Mouse (Mus musculus) erythroblast, adult 5-6 weeks (primary cell): ENCODE results near the gene S1pr4. TPM values are rescaled to one million over a fixed set of nuclear protein-coding genes. Genes with fewer than 3 reads are reported as not detected.

Experiments used
- ATAC-seq: replicated peaks from 2 replicates; pipeline ENCODE4 v1.8.0; 2016; ENCODE audit warnings: moderate number of reproducible peaks, mild to moderate bottlenecking, moderate TSS enrichment, inconsistent platforms; ENCODE audit not compliant: poor library complexity, low FRiP score, severe bottlenecking
- total RNA-seq, 2 experiments: library from RNA; stranded (forward) in 1 of 2; stranded (reverse) in 1 of 2; fragments of 150-400 nt in 1 of 2; fragments of 200-764, 138-1000 nt in 1 of 2; gene quantifications; 2 replicates each; pipeline versions ENCODE4 v1.2.3 to v1.2.4; 2015 to 2017; ENCODE audit warnings: low replicate concordance in 2 of 2

Gene S1pr4
- total RNA-seq, 2 experiments from 2014 or later, result 4.6 to 6.0 TPM

DNA sequence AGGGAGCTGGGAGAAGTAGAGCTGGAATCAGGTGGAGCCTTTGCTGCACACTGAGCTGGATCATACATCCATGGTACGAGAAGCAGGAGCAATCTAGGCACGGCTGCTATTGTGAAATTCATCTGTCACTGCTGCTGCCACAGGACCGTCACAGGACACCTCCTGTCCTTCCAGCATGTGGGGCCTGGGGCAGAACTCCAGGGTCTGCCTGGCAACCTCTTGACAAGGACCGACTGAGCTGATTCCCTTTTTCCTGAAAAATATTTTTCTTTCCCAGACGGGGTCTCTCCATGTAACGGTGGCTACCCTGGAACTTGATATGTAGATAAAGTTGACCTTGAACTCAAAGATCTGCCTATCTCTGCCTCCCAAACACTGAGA, 48.6 kb downstream of the S1pr4 start:
- ATAC-seq, result no peak

DNA sequence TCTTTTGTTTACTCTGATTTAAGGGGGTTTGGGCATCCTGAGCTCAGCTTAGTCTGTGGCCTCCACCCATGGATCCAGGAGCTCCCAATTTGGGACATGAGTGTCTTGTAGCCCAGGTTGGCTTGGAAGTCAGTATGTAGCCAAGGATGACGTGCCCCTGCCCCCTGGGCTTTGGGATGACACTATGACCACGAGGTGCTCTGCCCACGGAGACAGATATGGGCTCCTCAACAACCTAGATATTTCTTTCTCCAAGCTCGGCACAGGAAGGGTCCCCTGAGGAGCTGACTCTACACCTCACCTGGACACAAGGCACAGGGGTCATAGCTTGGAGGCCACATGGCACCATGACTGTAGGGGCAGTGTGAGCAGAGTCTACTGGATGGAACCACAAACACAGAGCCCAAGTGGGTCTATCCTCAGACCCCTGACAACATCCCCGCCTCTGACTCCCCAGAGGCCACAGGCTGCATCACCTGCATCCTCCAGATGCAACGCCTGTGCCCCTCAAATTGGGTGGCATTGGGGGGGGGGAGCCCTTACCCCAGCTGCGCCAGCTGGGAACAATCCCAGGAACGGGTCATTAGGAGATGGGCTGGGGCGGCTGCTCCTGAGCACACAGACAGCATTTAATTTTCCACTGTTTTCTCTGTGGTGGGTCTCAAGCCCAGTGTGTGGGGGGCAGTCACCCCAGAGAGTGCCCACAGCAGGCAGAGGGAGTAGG, 49.1 kb downstream of the S1pr4 start:
- no peak for ATAC-seq

DNA sequence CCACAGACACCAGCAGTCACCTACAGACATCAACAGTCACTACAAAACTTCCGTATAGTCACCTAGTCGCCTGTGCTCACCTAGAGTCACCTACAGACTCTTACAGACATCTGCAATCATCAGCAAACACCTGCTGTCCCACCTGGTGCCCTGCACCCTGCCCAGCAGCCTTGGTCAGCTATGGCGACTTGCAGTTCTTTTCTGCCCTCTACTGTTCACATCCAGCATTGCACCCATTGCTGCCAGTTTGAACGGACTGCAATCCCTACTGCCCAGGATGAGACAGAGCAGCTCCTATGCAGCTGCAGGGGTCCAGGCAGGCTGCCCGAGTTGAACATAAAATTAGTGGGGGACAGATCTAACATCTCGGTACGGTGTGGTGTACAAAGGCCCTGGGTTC, 49.8 kb downstream of the S1pr4 start:
- peak; percentile 87 for ATAC-seq

Other genes starting within 250 kb of the S1pr4 start
- 0.42 and 0.96 TPM in 2 replicates for gene Matk, start 247.2 kb downstream of the S1pr4 start, total RNA-seq (2015; ENCODE audit: low replicate concordance)
- 4.3 TPM in 2 replicates for gene Matk, start 247.2 kb downstream of the S1pr4 start, total RNA-seq (2017; ENCODE audit: low replicate concordance)
- 6.3 and 56.3 TPM in 2 replicates for gene Mrpl54, start 233.2 kb downstream of the S1pr4 start, total RNA-seq (2015; ENCODE audit: low replicate concordance)
- 23.1 and 36.6 TPM in 2 replicates for gene Mrpl54, start 233.2 kb downstream of the S1pr4 start, total RNA-seq (2017; ENCODE audit: low replicate concordance)
- gene Apba3, start 233.2 kb downstream of the S1pr4 start, total RNA-seq (2015; ENCODE audit: low replicate concordance), result 3.3 and 4.4 TPM in 2 replicates
- 4.3 and 10.8 TPM in 2 replicates for gene Apba3, start 233.2 kb downstream of the S1pr4 start, total RNA-seq (2017; ENCODE audit: low replicate concordance)
- gene Tjp3, start 208.6 kb downstream of the S1pr4 start, total RNA-seq (2015; ENCODE audit: low replicate concordance), result 3.3 TPM in 1 of 2 replicates, not detected in the other
- 0.60 and 1.7 TPM in 2 replicates for gene Tjp3, start 208.6 kb downstream of the S1pr4 start, total RNA-seq (2017; ENCODE audit: low replicate concordance)
- 9.6 and 11.3 TPM in 2 replicates for gene Pip5k1c, start 207.2 kb downstream of the S1pr4 start, total RNA-seq (2015; ENCODE audit: low replicate concordance)
- gene Pip5k1c, start 207.2 kb downstream of the S1pr4 start, total RNA-seq (2017; ENCODE audit: low replicate concordance), result 10.8 and 11.3 TPM in 2 replicates
- gene Cactin, start 179.0 kb downstream of the S1pr4 start, total RNA-seq (2015; ENCODE audit: low replicate concordance), result 5.6 and 6.1 TPM in 2 replicates
- 18.0 and 27.7 TPM in 2 replicates for gene Cactin, start 179.0 kb downstream of the S1pr4 start, total RNA-seq (2017; ENCODE audit: low replicate concordance)
- gene Tbxa2r, start 171.4 kb downstream of the S1pr4 start, total RNA-seq (2015; ENCODE audit: low replicate concordance), result not detected in 2 replicates
- gene Tbxa2r, start 171.4 kb downstream of the S1pr4 start, total RNA-seq (2017; ENCODE audit: low replicate concordance), result not detected in 2 replicates
- gene Gipc3, start 156.9 kb downstream of the S1pr4 start, total RNA-seq (2015; ENCODE audit: low replicate concordance), result not detected in 2 replicates
- gene Gipc3, start 156.9 kb downstream of the S1pr4 start, total RNA-seq (2017; ENCODE audit: low replicate concordance), result not detected in 2 replicates
- 9.2 and 14.6 TPM in 2 replicates for gene Hmg20b, start 149.7 kb downstream of the S1pr4 start, total RNA-seq (2015; ENCODE audit: low replicate concordance)
- 14.1 and 30.2 TPM in 2 replicates for gene Hmg20b, start 149.7 kb downstream of the S1pr4 start, total RNA-seq (2017; ENCODE audit: low replicate concordance)
- gene Mfsd12, start 142.6 kb downstream of the S1pr4 start, total RNA-seq (2015; ENCODE audit: low replicate concordance), result 1.9 and 2.5 TPM in 2 replicates
- gene Mfsd12, start 142.6 kb downstream of the S1pr4 start, total RNA-seq (2017; ENCODE audit: low replicate concordance), result 8.7 and 10.6 TPM in 2 replicates
- 15.6 and 27.0 TPM in 2 replicates for gene 4930404N11Rik, start 134.3 kb downstream of the S1pr4 start, total RNA-seq (2015; ENCODE audit: low replicate concordance)
- gene 4930404N11Rik, start 134.3 kb downstream of the S1pr4 start, total RNA-seq (2017; ENCODE audit: low replicate concordance), result 35.7 and 41.5 TPM in 2 replicates
- gene Fzr1, start 121.6 kb downstream of the S1pr4 start, total RNA-seq (2015; ENCODE audit: low replicate concordance), result 286 and 325 TPM in 2 replicates
- 463 and 486 TPM in 2 replicates for gene Fzr1, start 121.6 kb downstream of the S1pr4 start, total RNA-seq (2017; ENCODE audit: low replicate concordance)
- gene Dohh, start 115.7 kb downstream of the S1pr4 start, total RNA-seq (2015; ENCODE audit: low replicate concordance), result 10.4 and 11.7 TPM in 2 replicates
- gene Dohh, start 115.7 kb downstream of the S1pr4 start, total RNA-seq (2017; ENCODE audit: low replicate concordance), result 32.5 and 33.7 TPM in 2 replicates
- 2.5 and 3.7 TPM in 2 replicates for gene Gm48551, start 115.7 kb downstream of the S1pr4 start, total RNA-seq (2015; ENCODE audit: low replicate concordance)
- gene Gm48551, start 115.7 kb downstream of the S1pr4 start, total RNA-seq (2017; ENCODE audit: low replicate concordance), result 1.3 TPM in 1 of 2 replicates, not detected in the other
- gene Gm48552, start 111.1 kb downstream of the S1pr4 start, total RNA-seq (2015; ENCODE audit: low replicate concordance), result not detected in 2 replicates
- 5.6 TPM in 1 of 2 replicates, not detected in the other for gene Gm48552, start 111.1 kb downstream of the S1pr4 start, total RNA-seq (2017; ENCODE audit: low replicate concordance)
- 5.4 TPM in 1 of 2 replicates, not detected in the other for gene Smim24, start 107.1 kb downstream of the S1pr4 start, total RNA-seq (2015; ENCODE audit: low replicate concordance)
- gene Smim24, start 107.1 kb downstream of the S1pr4 start, total RNA-seq (2017; ENCODE audit: low replicate concordance), result 1.8 and 3.8 TPM in 2 replicates
- gene Nfic, start 44.5 kb downstream of the S1pr4 start, total RNA-seq (2015; ENCODE audit: low replicate concordance), result 13.4 and 23.8 TPM in 2 replicates
- 0.84 and 8.2 TPM in 2 replicates for gene Nfic, start 44.5 kb downstream of the S1pr4 start, total RNA-seq (2017; ENCODE audit: low replicate concordance)
- not detected in 2 replicates for gene Celf5, start 17.4 kb downstream of the S1pr4 start, total RNA-seq (2015; ENCODE audit: low replicate concordance)
- 0.68 TPM in 1 of 2 replicates, not detected in the other for gene Celf5, start 17.4 kb downstream of the S1pr4 start, total RNA-seq (2017; ENCODE audit: low replicate concordance)
- gene Ncln, start 3.7 kb downstream of the S1pr4 start, total RNA-seq (2015; ENCODE audit: low replicate concordance), result 8.1 and 46.4 TPM in 2 replicates
- 10.8 and 12.8 TPM in 2 replicates for gene Ncln, start 3.7 kb downstream of the S1pr4 start, total RNA-seq (2017; ENCODE audit: low replicate concordance)
- 2.1 and 12.1 TPM in 2 replicates for gene Gna15, start 24.1 kb upstream of the S1pr4 start, total RNA-seq (2015; ENCODE audit: low replicate concordance)
- 6.3 and 14.8 TPM in 2 replicates for gene Gna15, start 24.1 kb upstream of the S1pr4 start, total RNA-seq (2017; ENCODE audit: low replicate concordance)
- gene Gna11, start 45.1 kb upstream of the S1pr4 start, total RNA-seq (2015; ENCODE audit: low replicate concordance), result 1.9 and 2.1 TPM in 2 replicates
- gene Gna11, start 45.1 kb upstream of the S1pr4 start, total RNA-seq (2017; ENCODE audit: low replicate concordance), result 5.9 and 10.9 TPM in 2 replicates
- 68.5 and 77.8 TPM in 2 replicates for gene Aes, start 59.4 kb upstream of the S1pr4 start, total RNA-seq (2015; ENCODE audit: low replicate concordance)
- 31.4 and 81.9 TPM in 2 replicates for gene Aes, start 59.4 kb upstream of the S1pr4 start, total RNA-seq (2017; ENCODE audit: low replicate concordance)
- gene Tle2, start 74.4 kb upstream of the S1pr4 start, total RNA-seq (2015; ENCODE audit: low replicate concordance), result not detected in 2 replicates
- gene Tle2, start 74.4 kb upstream of the S1pr4 start, total RNA-seq (2017; ENCODE audit: low replicate concordance), result not detected in 2 replicates
- gene Tle6, start 100.9 kb upstream of the S1pr4 start, total RNA-seq (2015; ENCODE audit: low replicate concordance), result 1.7 and 2.7 TPM in 2 replicates
- gene Tle6, start 100.9 kb upstream of the S1pr4 start, total RNA-seq (2017; ENCODE audit: low replicate concordance), result not detected in 2 replicates
- gene BC025920, start 106.1 kb upstream of the S1pr4 start, total RNA-seq (2015; ENCODE audit: low replicate concordance), result 2.9 and 6.0 TPM in 2 replicates
- 2.0 and 8.8 TPM in 2 replicates for gene BC025920, start 106.1 kb upstream of the S1pr4 start, total RNA-seq (2017; ENCODE audit: low replicate concordance)
- 0.63 and 0.96 TPM in 2 replicates for gene Sirt6, start 127.7 kb upstream of the S1pr4 start, total RNA-seq (2015; ENCODE audit: low replicate concordance)
- gene Sirt6, start 127.7 kb upstream of the S1pr4 start, total RNA-seq (2017; ENCODE audit: low replicate concordance), result 0.56 and 3.7 TPM in 2 replicates
- not detected in 2 replicates for gene Ankrd24, start 128.4 kb upstream of the S1pr4 start, total RNA-seq (2015; ENCODE audit: low replicate concordance)
- 0.28 and 1.1 TPM in 2 replicates for gene Ankrd24, start 128.4 kb upstream of the S1pr4 start, total RNA-seq (2017; ENCODE audit: low replicate concordance)
- gene Gm10778, start 148.9 kb upstream of the S1pr4 start, total RNA-seq (2015; ENCODE audit: low replicate concordance), result 0.63 and 1.9 TPM in 2 replicates
- gene Gm10778, start 148.9 kb upstream of the S1pr4 start, total RNA-seq (2017; ENCODE audit: low replicate concordance), result 1.4 TPM in 1 of 2 replicates, not detected in the other
- gene Zfp433, start 204.7 kb upstream of the S1pr4 start, total RNA-seq (2015; ENCODE audit: low replicate concordance), result 6.3 TPM in 1 of 2 replicates, not detected in the other
- gene Zfp433, start 204.7 kb upstream of the S1pr4 start, total RNA-seq (2017; ENCODE audit: low replicate concordance), result 1.2 and 5.4 TPM in 2 replicates